Mouse (Mus musculus): Measurements from ENCODE around the gene Gucy2e.

Gucy2e gene

DNA sequence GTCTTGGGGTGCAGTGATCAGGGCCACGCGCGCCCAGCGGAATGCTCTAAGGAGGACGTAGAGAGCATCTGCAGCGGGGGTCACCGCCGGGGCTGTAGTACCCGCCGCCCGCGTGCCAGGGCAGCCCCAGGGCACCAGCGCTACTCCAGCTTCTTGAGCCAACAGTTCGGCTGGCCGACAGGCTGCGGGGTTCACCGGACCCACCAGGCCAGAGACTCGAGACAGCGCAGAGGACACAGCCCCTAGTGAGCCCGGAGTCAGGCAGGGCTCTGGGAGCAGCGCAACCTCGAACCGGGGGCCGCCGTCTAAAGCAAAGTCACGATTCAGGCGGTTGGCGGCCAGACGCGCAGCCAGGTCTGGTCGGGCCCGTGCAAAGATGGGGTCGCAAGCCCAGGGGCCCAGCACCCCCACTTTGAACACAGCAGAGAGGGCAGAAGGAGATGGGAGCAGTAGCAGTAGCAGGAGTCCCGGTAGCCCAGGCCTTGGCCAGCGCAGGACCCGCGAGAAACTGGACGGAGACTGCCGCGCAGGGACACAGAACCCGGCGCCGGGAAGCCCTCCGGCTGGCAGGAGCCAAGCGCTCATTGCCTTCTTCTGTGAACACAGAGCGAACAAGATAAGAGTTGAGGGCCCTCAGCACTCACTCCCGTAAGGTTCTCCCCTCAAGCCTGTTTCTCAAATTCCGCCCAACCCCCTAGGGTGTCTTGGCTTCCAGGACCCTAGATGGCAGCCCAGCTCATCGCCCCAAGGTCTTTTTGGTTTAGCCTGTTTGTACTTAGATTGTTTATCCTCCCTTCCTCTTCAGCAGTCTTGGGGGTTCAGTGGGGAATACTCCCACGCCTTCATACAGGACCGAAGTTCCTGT, 543 bp downstream of the Gucy2e start:
- DNase-seq (ENCODE audit: low spot score), result peak; percentile 39

DNA sequence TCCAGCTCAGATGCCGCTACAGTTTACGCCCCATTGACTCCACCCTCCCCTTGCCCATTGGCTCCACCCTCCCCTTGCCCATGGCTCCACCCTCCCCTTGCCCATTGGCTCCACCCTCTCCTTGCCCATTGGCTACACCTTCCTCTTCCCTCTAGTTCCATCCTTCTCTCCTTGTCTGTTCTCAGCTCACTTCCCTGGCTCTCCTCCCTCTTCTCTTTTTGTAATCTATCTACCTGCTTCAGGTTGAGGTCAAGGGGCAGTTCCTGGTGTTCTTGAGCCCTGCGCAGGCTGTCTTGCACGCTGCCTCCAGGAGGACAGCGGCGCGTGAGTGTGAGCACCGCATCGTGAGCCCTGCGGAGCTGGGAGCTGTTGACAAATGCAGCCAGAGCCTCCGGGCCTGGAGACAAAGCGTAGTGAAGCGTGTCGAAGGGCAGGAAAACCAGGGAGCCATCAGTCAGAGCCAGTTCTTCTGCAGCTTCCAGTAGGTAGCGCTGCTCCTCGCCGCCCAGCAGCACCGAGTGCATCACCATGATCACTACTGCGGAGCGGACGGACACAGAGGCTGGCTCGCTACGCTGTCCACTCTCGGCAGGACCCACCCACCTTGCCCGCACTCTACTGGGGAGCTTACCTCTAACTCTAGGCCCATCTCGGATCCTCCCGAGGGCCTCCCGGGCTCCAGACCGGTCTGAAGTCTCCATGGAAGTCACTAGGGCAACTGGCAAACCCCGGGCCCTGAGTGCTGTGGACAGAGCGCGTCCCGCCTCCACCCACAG, 1.4 kb downstream of the Gucy2e start:
- DNase-seq (ENCODE audit: low spot score), result peak; percentile 83

DNA sequence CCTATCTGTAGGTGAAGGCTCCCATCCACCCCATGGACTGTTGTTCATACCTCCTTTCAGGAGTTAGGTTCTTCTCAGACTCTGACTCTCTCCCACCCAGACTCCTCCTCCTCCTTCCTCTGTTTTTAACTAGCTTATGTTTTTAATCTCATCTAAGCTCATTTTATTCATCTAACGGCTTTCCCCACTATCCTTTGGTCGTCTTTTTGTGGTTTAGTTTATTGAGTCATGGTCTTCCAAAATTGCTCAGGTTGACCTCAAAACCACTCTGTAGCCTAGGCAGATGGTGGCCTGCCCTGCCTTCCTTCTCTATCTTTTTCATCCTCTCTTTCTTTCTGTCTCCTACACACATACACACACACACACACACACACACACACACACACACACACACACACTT, 3.7 kb downstream of the Gucy2e start:
- DNase-seq (ENCODE audit: low spot score), result no peak

DNA sequence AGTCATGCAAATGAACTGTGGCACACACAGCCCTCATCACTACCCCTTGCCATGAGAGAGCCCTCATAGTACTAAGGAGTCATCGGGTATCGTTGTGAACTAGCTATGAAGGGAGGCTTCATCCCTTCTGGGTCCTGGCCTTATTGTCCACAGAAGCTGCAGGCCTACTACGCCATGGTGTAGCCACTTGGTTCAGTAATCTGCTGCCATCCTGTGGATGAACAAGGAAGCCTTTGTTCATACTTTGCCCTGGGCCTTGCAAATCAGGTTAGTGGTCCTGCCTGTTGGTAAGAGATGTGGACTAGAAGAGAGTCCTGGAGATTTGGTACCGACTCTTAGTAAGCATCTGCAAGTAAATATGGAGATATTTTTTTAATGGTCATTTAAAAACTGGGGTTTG, 6.4 kb downstream of the Gucy2e start:
- no peak for DNase-seq (ENCODE audit: low spot score)

DNA sequence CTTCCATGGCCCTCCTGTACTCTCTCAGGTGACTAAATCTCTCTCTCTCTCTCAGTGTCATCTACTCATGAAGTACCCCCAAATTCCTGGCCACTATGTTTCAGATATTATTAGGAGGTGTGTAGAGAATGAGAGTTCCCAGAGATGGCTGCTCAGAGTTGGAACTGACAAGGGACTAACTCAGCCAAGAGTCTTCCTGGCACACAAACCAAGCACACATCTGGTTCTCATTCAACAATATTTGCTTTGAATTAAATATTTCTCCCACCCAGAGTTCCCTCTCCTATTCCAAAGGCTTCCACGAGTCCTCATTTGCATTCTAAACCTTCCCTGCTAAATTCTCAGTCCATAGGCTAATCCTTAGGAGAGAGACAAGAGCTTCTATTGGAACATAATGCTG, 11.1 kb downstream of the Gucy2e start:
- no peak for DNase-seq (ENCODE audit: low spot score)

DNA sequence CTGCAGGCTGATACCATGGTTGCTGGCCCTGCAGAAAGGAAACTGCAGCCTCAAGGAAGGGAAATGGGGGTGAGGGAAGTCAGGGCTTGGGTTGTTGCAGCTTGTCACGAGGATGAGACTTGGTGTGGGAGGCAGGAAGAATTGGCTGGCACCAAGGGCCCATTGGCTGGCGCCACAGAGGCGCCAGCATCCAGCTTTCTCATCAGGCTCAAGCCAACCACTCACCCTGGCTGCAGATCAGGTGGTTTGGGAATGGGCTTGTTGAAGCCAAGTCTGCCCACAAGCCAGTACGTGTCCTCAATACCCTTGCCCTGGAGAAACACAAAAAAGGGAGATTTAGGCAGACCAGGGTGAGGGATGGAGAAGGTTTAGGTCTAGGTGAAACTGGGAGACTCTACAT, 13.7 kb downstream of the Gucy2e start:
- no peak for DNase-seq (ENCODE audit: low spot score)

DNA sequence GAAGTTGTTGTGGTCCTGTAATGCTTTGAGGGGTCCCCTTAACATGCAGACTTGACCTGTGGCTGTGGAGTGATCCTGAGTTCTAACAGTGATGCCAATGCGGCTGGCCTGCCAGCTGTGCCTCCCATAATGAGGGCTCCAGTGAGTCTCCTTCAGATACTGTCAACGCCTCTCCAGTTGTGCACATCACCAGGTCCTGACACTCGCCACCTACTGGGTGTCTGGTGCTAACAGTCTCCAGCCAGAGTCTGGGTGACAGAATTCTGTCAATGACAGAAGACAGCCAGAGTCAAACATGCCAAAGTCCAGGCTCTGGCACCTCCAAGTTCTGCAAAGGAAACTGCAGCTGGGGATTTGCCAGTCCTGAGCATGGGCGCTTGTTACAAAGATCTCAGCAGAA, 15.8 kb downstream of the Gucy2e start:
- DNase-seq (ENCODE audit: low spot score), result no peak

DNA sequence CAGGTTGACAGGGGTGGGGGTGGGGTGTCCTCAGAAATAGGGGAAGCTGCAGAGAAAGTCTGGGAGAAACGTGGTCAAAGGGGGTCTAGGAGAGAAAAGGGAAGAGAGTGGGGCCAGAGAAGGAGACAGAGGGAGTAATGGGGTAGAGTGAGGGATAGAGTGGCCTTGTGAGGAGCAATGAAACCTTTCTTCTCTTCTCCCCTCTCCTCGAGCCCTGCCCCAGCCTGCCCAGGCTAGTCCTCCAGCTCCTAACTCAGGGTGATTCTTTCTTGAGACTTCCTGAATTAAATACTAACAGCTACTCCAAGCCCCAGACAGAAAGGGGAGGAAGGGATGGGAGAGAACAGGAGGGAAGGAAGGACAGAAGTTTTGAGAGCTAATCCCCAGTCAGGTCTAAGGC, 18.2 kb downstream of the Gucy2e start:
- no peak for DNase-seq (ENCODE audit: low spot score)

DNA sequence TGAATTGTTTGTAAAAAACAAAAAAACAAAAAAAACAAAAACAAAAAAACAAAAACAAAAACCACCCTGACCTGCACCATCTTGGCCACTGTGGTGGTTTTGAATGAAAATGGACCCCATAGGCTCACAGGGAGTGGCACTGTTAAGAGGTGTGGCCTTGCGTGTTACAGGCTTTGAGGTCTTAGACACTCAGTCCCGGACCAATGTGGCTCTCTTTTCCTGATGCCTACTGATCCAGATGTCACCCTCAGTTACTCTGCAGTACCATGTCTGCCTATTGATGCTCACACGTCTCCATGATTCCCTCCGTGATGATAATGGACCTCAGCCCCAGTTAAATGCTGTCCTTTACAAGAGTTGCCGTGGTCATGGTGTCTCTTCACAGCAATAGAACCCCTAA, 19.4 kb downstream of the Gucy2e start:
- DNase-seq (ENCODE audit: low spot score), result no peak

DNA sequence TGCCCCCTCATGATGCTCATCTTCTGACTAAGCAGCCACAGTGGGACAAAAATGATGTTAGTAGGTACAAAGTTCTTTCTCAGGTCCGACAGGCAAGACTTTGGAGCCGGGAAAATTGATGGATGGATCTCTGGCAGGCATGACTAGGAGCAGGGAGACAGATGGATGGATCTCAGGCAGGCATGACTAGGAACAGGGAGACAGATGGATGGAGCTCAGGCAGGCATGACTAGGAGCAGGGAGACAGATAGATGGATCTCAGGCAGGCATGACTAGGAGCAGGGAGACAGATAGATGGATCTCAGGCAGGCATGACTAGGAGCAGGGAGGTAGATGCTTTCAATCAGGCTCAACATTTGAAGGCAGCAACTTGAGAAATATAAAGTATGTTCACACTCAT, 25.4 kb downstream of the Gucy2e start:
- peak; percentile 60 for DNase-seq (ENCODE audit: low spot score)

DNA sequence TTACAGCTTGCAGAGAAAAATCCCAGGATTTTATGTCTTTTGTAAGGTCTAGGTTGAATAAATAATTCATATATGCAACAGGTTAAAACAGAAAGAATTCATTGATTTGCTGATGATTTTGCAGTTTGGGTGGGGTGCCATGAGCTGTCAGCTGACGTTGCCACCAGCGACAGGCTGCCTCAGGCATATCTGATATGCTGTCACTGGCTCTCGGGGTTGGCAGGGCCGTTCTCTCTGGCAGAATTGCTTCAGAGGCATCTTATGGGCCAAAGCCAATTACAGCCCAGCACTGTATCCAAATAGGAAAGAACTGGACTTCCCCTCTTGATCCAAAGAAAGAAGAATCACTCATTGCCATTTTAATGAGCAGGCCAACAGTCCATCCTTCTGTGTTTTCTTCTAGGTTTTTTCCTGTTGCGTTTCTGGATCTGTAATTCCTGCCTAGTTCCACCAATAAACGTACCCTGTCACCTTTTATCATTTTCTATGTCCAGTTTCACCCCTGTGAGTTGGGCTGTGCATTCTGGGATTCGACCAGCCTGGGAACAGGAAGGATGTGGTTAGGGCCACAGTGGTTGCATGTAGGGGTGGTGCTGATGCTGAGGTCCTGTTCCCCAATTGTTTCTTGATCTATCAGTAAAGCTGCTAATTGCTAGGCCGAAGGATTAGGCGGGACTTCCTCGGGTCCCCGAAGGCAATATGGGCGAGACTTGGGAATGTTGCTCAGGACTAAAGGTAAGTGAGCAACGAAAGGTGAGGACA, 34.2 kb downstream of the Gucy2e start:
- DNase-seq (ENCODE audit: low spot score), result peak; percentile 37

DNA sequence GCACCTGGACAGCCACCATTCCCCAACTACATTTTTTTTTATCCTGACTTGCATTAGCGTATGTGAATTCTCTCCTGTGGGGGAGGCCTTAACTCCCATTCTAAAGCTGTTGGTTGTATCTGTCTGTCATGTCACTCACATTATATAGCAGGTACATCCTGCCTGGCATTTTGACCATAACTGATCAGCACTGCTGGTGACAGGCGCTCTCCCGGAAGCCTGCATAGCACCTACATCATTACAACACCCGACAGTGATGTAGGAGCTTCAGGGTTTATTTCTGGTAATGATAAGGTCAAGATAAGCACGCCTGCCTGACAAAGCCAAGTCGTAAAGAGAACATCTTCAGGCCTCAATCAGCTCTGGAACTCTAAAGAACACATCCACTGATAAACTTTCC, 36.6 kb downstream of the Gucy2e start:
- DNase-seq (ENCODE audit: low spot score), result no peak

DNA sequence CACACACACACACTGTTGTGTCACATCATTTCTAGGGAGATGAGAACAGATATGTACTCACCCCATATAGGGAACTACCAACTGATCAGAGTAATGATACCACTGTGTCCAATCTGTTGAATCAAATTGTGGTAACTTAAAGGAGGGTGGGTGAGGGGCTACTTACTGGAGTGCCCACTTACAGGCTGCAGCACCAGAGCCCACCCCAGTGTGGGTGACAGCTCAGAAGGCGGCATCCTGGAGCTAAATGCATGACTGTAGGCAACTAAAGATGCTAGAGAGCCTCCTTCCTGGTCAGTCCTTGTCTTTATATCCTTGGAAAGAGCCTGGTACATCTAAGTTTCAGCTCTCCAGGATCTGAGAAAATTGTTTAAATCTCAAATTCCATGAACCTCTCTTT, 37.6 kb downstream of the Gucy2e start:
- DNase-seq (ENCODE audit: low spot score), result no peak

DNA sequence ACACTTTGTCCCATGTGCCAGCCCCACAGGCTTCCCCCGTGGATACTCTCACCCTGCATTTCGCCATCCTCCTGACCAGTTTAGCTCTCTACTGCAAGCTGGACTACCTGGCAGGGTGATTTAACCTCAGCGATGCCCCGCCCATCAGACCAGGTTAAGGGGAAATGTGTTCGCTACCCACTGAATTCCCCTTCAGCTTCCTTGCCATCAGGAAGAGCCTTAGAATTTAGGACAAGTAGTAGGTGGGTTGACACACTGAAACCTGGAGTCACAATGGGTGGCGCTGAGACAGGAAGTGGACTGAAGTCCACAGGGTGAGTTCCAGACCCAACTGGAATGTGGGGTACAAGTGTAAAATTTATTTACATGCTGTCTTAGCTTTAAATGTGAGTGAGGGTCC, 39.1 kb downstream of the Gucy2e start, which contains the start of gene Alox8:
Gene Alox8, minus strand, starts transcription at position 101 of the 400 bp plus-strand sequence.
- DNase-seq (ENCODE audit: low spot score), result no peak

DNA sequence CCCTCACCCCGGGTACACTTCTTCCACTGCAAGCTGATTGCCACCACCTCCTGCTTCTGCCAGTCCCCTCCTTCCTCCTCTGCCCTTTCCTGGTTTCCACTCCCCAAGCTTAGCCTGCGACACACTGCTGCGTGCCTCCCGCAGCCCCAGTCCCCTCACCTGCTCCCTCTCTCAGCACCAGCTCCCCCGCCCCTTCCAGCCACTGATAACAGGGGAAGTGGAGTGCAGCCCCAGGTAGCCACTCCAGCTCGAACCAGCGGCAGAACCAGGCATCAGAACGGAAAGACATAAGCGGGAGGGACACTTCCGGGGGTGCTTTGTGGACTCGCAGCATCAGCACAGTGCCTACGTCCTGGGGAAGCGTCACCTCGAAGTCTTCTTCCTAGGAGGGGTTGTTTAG, 39.6 kb downstream of the Gucy2e start:
- DNase-seq (ENCODE audit: low spot score), result no peak

DNA sequence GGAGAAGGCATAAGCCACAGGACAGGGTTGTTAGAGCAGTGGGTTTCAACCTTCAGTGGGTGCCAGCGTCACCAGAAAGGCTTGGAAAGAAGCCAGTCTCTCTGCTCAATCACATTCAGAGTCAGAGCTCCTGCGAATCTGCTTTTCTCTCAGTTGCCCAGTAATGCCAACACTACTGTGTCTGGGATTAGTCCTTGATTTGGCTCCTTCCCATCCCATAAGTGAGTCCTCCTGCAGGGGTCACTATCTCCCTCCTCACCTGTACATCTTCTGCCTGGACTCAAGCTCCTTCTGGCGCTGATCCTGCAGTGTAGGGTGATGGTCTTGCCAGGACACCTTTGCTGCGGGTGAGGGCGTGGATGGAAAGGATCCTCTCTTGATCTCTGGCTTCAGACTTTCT, 40.1 kb downstream of the Gucy2e start:
- peak; percentile 38 for DNase-seq (ENCODE audit: low spot score)

DNA sequence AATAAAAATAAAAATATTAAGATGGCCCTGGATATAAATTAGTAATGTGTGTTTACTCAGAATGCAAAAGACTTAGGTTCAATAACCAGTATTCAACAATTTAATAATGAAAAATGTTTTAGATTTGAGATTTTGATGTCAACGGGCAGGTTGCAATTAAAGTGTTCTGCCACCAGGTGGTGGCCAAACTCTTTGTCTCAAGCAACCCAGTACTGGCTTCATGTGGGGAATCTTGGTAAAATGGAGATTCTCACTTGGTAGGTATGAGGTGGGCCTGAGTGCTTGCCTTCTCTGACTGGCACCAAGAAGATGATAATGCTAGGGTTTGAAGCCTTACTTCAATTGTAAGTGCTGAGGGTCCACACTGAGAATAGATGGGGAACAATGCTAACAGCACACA, 44.0 kb downstream of the Gucy2e start:
- DNase-seq (ENCODE audit: low spot score), result peak; percentile 61

DNA sequence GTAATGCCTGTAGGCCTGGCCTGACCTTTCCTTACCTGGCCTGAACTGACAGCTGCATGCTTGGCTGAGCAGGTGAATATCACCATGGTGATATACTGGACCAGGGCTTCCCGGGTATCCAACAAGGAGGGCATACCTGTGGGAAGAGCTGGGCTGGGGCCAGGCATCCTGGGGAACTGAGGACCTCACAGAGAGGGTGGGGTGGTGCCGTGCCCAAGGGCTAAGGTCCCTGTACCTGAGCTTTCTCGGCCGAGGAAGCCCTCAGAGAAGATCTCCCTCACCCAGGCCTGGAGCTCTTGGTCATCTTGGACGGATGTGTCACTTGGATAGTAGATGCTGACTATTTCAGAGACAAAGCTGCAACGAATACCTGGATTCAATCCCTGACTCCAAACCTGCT, 50.9 kb downstream of the Gucy2e start:
- no peak for DNase-seq (ENCODE audit: low spot score)

DNA sequence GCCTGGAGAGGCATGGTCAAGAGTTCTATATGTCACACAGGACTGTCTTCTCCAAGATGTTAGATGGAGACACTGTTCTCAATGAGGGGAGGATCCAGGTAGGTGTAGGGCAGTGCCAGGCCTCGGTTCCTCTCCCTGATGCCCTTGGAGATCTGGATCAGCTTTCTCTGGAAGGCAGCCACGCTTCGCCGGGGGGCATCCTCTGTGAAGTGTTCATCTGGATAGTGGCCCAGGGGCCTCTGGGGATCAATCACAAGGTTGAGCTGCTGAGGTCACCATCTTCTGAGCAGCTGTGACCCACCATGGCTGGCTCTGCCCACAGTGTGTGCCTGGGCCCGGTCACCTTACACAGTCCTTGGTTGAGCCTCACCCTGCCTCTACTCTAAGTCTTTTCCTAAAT, 51.8 kb downstream of the Gucy2e start:
- DNase-seq (ENCODE audit: low spot score), result no peak

DNA sequence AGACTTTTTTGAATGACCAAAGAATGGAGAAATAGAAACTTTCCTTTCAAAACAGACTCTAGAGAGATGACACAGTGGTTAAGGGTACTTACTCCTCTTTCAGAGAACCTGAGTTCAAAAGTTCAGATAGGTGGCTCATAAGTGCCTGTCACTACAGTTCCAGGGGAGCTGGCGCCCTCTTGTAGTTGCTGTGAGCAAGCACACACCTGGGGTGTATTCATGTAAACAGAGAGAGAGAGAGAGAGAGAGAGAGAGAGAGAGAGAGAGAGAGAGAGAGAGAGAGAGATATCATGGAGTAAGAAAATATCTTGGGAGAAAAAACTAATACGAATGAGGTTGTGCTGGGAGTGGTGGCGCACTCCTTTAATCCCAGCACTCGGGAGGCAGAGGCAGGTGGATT, 56.7 kb downstream of the Gucy2e start:
- DNase-seq (ENCODE audit: low spot score), result no peak

DNA sequence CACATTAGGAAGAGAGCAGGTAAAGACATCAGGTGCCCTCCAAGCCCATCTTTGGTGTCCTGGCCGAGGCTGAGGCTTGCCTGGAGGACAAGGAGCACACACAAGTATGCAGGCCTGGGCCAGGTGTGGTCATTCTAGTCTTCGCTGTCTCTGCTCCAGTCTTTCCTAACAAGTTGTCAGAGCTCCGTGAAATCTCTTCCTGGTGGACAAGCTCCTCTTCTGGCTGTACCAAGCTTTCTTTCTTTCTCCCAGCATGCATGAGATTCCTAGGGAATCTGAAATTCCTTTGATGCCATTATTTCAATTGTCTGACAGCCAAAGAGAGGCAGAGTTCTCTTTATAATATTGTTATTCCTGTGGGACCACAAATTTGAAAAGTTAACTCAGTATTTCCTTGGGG, 57.3 kb downstream of the Gucy2e start:
- DNase-seq (ENCODE audit: low spot score), result no peak

DNA sequence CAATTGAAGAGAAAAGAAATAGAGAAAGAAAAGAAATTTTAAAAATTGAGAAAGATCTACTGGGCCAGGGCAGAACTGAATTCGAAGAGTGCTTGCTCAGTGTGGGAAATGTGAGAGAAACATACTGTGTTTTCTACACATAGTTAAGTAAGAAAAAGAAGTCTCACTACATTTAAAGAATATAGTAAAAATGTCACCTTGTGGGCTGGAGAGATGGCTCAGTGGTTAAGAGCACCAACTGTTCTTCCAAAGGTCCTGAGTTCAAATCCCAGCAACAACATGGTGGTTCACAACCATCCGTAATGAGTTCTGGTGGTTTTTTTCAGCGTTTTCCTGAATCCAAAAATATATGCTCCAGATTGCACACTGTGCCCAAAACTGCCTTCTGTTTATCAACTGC, 58.3 kb downstream of the Gucy2e start:
- DNase-seq (ENCODE audit: low spot score), result no peak

DNA sequence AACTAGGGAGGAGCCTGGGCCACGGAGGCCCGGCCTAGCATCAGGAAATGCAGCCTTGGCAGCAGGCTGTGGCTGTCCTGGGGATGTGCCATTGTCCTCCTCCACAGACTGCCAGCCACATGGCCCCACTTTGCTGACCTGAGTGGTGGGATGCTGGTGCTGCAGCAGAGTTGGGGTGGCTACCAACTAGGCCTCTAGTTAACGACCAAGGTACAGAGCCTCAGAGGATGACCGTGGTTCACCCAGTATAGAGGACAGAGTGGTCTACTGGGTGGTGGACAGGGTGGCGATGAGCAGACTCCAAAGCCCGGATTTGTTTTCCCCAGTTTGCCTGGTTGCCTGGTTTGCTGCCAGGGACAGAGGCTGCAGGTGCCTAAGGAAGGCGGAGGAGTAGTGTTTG, 62.1 kb downstream of the Gucy2e start:
- DNase-seq (ENCODE audit: low spot score), result no peak
